Mouse (Mus musculus): ENCODE results near the gene Hist1h2ah.

DNA sequence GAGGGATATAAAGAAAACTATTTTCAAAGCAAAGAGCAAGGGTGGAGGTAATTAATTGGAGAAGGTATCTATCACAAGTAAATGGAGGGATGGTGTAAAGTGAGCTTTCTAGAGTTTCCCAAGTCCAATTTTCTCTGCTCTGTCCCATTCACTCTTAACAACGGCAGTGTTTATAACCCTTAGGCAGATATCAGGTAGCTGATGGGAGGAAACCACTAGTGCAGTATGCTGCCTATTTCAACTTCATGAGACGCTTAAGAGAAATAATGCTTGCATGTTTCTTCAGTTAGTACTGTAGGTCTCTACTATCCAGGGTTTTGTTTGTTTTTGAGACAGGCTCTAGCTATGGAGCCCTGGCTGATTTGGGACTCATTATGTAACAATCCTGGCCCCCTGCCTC, 2.0 kb upstream of the Hist1h2ah start:
- TF ChIP-seq CTCF (IDR thresholded peaks at IDR 0.05; ENCODE audit: low read depth) (no peak), EP300 (optimal IDR thresholded peaks at IDR 0.05) (no peak)
